Mouse (Mus musculus): ENCODE measurements around the gene Abl1. TPM values are rescaled to one million over a fixed set of nuclear protein-coding genes. Genes with fewer than 3 reads are reported as not detected.

The Abl1 gene
- polyA plus RNA-seq, 1 experiment from 2014 or later = 41.2 TPM

DNA sequence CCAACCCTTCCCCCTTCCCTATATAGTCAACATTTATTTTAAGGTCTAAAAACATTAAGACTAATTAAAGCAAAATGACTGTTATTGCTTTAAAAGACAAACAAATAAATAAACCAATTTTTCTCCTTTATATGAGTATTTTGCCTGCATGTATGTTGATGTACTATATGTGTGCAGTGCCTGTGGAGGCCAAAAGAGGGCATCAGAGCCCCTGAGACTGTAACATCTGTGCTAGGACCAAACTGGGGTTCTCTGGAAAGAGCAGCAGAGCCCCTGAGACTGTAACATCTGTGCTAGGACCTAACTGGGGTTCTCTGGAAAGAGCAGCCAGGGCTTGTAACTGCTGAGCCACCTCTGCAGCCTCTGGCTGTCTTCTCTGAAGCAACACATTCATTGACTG, 10.0 kb downstream of the Abl1 start:
- no peak overlapping the region for H3K9ac ChIP-seq
- H3K4me1 ChIP-seq (replicated peaks) = peaks cover 15% of the 10 kb centered on the region
- no peak overlapping the region for H3K4me2 ChIP-seq
- no peaks in the 10 kb centered on the region for H3K27me3 ChIP-seq (replicated peaks)
- no peaks in the 10 kb centered on the region for H3K9me3 ChIP-seq (replicated peaks)
- no peak overlapping the region for H3K4me3 ChIP-seq
- no peak for ATAC-seq (ENCODE audit: insufficient number of reproducible peaks, low FRiP score)
- H3K36me3 ChIP-seq = peaks cover 31% of the 10 kb centered on the region
- no peak overlapping the region for H3K27ac ChIP-seq (ENCODE audit: poor library complexity, severe bottlenecking)

GRCm38 (mm10) chr2:31700545-31701446, 12.6 kb downstream of the Abl1 start:
- 16% methylated on average over 7 of the region's 7 CpGs for WGBS
- Histone ChIP-seq H3K27me3 (replicated peaks) (no peaks in the 10 kb centered on the region), H3K4me2 (no peak overlapping the region), H3K4me1 (replicated peaks) (peaks cover 15% of the 10 kb centered on the region), H3K9me3 (replicated peaks) (no peaks in the 10 kb centered on the region), H3K27ac (ENCODE audit: poor library complexity, severe bottlenecking) (peak overlapping the region; percentile 82), H3K36me3 (peaks cover 21% of the 10 kb centered on the region), H3K9ac (no peak overlapping the region; the same call in 1 of the 2 replicates), H3K4me3 (no peak overlapping the region)
- peak; percentile 44; the same call in 1 of the 2 replicates for ATAC-seq (ENCODE audit: insufficient number of reproducible peaks, low FRiP score)

- Histone ChIP-seq H3K9ac (no peak overlapping the region), H3K4me2 (no peak overlapping the region), H3K9me3 (replicated peaks) (no peaks in the 10 kb centered on the region), H3K27me3 (replicated peaks) (no peaks in the 10 kb centered on the region), H3K4me1 (replicated peaks) (peaks cover 25% of the 10 kb centered on the region), H3K27ac (ENCODE audit: poor library complexity, severe bottlenecking) (no peak overlapping the region), H3K36me3 (peaks cover 7% of the 10 kb centered on the region), H3K4me3 (no peak overlapping the region)
- ATAC-seq (ENCODE audit: insufficient number of reproducible peaks, low FRiP score) = no peak
These were observed 15.1 kb downstream of the Abl1 start for GRCm38 (mm10) chr2:31703226-31703625.

GRCm38 (mm10) chr2:31705914-31706313, 17.7 kb downstream of the Abl1 start:
- Histone ChIP-seq H3K36me3 (0 out of 2 replicates have a peak, but pooled peaks cover 4% of the 10 kb centered on the region), H3K9ac (no peak overlapping the region), H3K4me3 (no peak overlapping the region), H3K27me3 (replicated peaks) (no peaks in the 10 kb centered on the region), H3K4me2 (no peak overlapping the region), H3K4me1 (replicated peaks) (peaks cover 15% of the 10 kb centered on the region), H3K27ac (ENCODE audit: poor library complexity, severe bottlenecking) (no peak overlapping the region), H3K9me3 (replicated peaks) (no peaks in the 10 kb centered on the region)
- ATAC-seq (ENCODE audit: insufficient number of reproducible peaks, low FRiP score) = no peak

DNA sequence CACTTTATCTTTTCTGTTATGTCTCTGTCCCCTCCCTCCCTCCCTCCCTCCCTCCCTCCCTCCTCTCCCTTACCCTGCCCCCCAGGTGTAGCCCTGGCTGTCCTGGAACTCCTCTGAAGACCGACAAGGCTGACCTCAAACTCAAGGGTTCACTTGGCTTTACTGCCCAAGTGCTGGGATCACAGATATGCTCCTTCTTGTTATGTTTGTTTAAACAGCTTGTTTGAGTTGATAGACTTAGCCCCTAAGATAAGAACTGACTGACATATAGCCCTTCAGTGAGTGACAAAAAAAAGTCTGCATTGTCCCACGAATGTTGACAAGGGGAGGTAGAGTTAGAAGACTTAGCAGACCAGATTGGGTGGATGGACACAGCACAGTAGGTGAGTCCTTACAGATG, 18.4 kb downstream of the Abl1 start:
- no peak overlapping the region for H3K9ac ChIP-seq
- H3K4me2 ChIP-seq = no peak overlapping the region
- no peaks in the 10 kb centered on the region for H3K9me3 ChIP-seq (replicated peaks)
- H3K27ac ChIP-seq (ENCODE audit: poor library complexity, severe bottlenecking) = no peak overlapping the region
- ATAC-seq (ENCODE audit: insufficient number of reproducible peaks, low FRiP score) = no peak
- H3K4me1 ChIP-seq (replicated peaks) = peaks cover 10% of the 10 kb centered on the region
- H3K36me3 ChIP-seq = peaks cover 9% of the 10 kb centered on the region
- no peak overlapping the region for H3K4me3 ChIP-seq
- 7% methylated on average over 2 of the region's 2 CpGs for WGBS
- H3K27me3 ChIP-seq (replicated peaks) = no peaks in the 10 kb centered on the region

- Histone ChIP-seq H3K4me1 (replicated peaks) (peaks cover 18% of the 10 kb centered on the region), H3K27ac (ENCODE audit: poor library complexity, severe bottlenecking) (no peak overlapping the region), H3K4me2 (no peak overlapping the region), H3K4me3 (no peak overlapping the region), H3K9me3 (replicated peaks) (no peaks in the 10 kb centered on the region), H3K36me3 (peaks cover 13% of the 10 kb centered on the region), H3K9ac (no peak overlapping the region), H3K27me3 (replicated peaks) (no peaks in the 10 kb centered on the region)
- WGBS = 80% methylated on average over 2 of the region's 2 CpGs
- no peak for ATAC-seq (ENCODE audit: insufficient number of reproducible peaks, low FRiP score)
These were observed 24.5 kb downstream of the Abl1 start for GRCm38 (mm10) chr2:31712716-31713115.

DNA sequence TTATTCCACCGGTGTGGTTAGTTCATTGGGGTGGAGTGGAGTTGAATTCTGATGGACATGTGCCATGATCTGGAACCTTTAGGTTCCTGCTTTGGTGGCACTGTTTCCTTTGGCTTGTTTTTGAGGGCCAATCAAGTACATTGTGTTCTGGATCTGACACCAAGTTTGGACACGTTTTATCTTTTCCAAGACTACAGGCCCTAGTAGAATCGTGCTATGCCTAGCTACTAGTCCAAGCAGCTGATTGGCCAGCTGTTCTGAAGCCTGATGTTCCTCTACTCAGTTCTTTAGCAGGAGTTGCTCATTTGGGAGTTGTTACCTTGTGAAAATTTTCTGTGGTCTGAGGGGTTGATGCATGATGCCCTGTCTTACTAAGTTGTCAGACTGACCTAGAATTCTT, 25.6 kb downstream of the Abl1 start:
- no peak overlapping the region for H3K4me3 ChIP-seq
- H3K9me3 ChIP-seq (replicated peaks) = no peaks in the 10 kb centered on the region
- no peak overlapping the region for H3K9ac ChIP-seq
- H3K27me3 ChIP-seq (replicated peaks) = no peaks in the 10 kb centered on the region
- no peak for ATAC-seq (ENCODE audit: insufficient number of reproducible peaks, low FRiP score)
- no peak overlapping the region for H3K4me2 ChIP-seq
- H3K4me1 ChIP-seq (replicated peaks) = peaks cover 15% of the 10 kb centered on the region
- H3K36me3 ChIP-seq = peaks cover 14% of the 10 kb centered on the region
- WGBS = 77% methylated on average over 3 of the region's 3 CpGs
- no peak overlapping the region for H3K27ac ChIP-seq (ENCODE audit: poor library complexity, severe bottlenecking)

DNA sequence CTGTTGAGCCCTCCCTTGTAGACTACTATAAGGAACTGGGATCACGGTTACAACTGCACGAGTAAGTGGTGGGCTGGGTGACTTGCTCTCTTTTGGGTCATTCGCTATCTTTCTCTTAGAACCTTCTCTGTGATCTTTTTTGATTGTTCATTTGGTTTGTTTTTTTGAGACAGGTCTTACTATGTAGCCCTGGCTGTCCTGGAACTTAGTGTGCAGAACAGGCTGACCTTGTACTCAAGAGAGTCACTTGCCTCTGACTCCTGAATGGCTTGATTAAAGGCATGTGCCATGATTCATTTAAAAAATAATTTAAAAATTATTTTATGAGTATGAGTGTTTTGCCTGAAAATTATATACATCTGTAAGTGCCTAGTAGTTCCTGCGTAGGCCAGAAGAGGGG, 26.6 kb downstream of the Abl1 start:
- no peaks in the 10 kb centered on the region for H3K27me3 ChIP-seq (replicated peaks)
- H3K4me2 ChIP-seq = no peak overlapping the region
- no peak overlapping the region for H3K9ac ChIP-seq
- no peak overlapping the region for H3K27ac ChIP-seq (ENCODE audit: poor library complexity, severe bottlenecking)
- no peak for ATAC-seq (ENCODE audit: insufficient number of reproducible peaks, low FRiP score)
- no peaks in the 10 kb centered on the region for H3K9me3 ChIP-seq (replicated peaks)
- H3K36me3 ChIP-seq = peaks cover 14% of the 10 kb centered on the region
- peaks cover 15% of the 10 kb centered on the region for H3K4me1 ChIP-seq (replicated peaks)
- no peak overlapping the region for H3K4me3 ChIP-seq
- 90% methylated on average over 4 of the region's 4 CpGs for WGBS

DNA sequence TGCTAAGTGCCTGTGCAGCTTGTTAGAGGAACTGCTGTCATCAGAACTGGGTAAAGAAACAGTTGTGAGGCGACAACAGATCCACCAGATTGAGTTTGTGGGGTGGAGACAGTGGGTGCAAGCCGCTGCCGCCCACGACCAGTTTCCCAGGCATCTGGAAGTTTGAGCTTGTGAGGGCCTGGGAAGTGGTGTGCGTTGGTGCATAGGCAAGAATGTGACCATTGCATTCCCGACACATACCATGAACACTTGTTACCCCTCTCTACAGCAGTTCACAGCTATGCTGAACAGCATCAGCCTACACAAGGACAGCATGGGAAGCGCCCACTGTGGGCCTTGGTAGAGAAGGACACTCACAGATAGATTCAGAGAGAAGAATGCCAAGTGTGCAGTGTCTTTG, 27.8 kb downstream of the Abl1 start:
- Histone ChIP-seq H3K4me1 (replicated peaks) (peaks cover 15% of the 10 kb centered on the region), H3K36me3 (peaks cover 14% of the 10 kb centered on the region), H3K9me3 (replicated peaks) (no peaks in the 10 kb centered on the region), H3K4me2 (no peak overlapping the region), H3K4me3 (no peak overlapping the region), H3K9ac (no peak overlapping the region), H3K27ac (ENCODE audit: poor library complexity, severe bottlenecking) (peak overlapping the region; percentile 53), H3K27me3 (replicated peaks) (no peaks in the 10 kb centered on the region)
- ATAC-seq (ENCODE audit: insufficient number of reproducible peaks, low FRiP score) = no peak
- WGBS = 59% methylated on average over 7 of the region's 7 CpGs

GRCm38 (mm10) chr2:31719202-31719880, 31.2 kb downstream of the Abl1 start:
- Histone ChIP-seq H3K27ac (ENCODE audit: poor library complexity, severe bottlenecking) (no peak overlapping the region), H3K27me3 (replicated peaks) (no peaks in the 10 kb centered on the region), H3K4me1 (replicated peaks) (peaks cover 23% of the 10 kb centered on the region), H3K4me2 (no peak overlapping the region), H3K9me3 (replicated peaks) (no peaks in the 10 kb centered on the region), H3K36me3 (peaks cover 7% of the 10 kb centered on the region; the same call in 1 of the 2 replicates), H3K4me3 (no peak overlapping the region), H3K9ac (no peak overlapping the region)
- WGBS = 84% methylated on average over 6 of the region's 6 CpGs
- no peak for ATAC-seq (ENCODE audit: insufficient number of reproducible peaks, low FRiP score)

DNA sequence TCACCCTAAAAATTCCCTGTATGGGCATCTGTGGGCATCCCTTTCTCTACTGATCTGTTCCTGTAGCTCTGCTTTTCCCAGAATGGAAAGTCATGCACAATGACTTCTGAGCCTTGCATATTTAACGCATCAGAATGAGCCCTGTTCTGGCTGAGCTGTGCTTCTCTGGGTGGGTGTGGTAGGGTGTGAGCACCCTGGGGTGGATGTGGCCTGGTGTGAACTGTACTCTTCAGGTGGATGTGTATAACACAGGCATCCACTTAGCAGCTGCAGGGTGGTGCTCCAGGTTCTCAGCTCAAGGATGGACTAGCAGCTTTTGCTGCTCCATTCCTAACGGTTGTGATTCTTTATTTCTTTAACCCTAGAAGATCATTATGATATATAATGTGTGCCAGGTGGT, 31.8 kb downstream of the Abl1 start:
- peaks cover 4% of the 10 kb centered on the region; the same call in 1 of the 2 replicates for H3K36me3 ChIP-seq
- H3K9ac ChIP-seq = no peak overlapping the region
- no peak overlapping the region for H3K4me2 ChIP-seq
- no peak overlapping the region for H3K4me3 ChIP-seq
- no peaks in the 10 kb centered on the region for H3K9me3 ChIP-seq (replicated peaks)
- no peak for ATAC-seq (ENCODE audit: insufficient number of reproducible peaks, low FRiP score)
- WGBS = 81% methylated on average over 2 of the region's 2 CpGs
- no peaks in the 10 kb centered on the region for H3K27me3 ChIP-seq (replicated peaks)
- no peak overlapping the region for H3K27ac ChIP-seq (ENCODE audit: poor library complexity, severe bottlenecking)
- H3K4me1 ChIP-seq (replicated peaks) = peaks cover 23% of the 10 kb centered on the region

Measured in heart, embryonic 12.5 days (tissue).